ENCODE assay signal across 7 mouse cellular contexts in the genomic region with DNA sequence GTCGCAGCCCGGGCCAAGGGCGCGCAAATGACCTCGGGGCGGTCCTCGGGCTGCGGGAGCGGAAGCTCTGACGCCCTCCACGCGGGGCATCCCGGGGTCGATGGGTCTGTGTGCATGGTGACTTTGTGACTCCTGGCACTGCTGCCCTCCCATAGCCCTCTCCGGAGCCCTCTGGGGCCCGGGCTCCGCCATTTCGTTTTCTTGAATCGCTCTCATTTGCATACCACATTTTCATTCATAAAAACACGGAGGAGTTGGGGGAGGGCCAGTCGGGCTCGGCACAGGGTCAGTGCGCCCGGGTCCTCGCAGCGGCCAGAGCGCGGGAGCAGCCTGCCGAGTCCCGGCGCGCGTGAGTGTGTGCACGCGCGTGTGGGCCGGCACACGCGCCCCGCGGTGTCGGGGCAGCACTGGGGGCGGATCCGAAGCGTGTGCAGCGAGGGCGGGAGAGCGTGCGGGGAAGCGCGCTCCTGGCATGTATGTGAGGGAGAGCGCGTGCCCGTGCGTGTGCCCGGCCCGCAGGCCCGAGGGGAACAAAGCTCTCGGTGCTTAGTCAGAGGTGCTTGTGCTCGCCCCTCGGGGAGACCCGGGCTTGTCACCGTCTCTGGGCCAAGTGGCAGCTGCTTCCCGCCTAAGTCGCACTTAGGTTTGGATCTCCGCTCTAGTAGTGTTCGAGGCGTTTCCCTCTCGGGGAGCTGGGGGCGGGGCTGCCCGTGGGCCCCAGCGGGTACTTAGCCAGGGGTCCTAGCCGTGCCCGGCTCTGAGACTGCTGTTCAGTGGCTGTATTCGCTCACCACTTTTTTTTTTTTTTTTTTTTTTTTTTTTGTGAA. TPM values are rescaled to one million over a fixed set of nuclear protein-coding genes. Genes with fewer than 3 reads are reported as not detected.
DNase-seq lines count a peak whose midpoint lies in the region; ATAC-seq lines count a peak whose summit lies in the region.

No protein-coding gene starts in this region.

- no peaks in the 10 kb centered on the region for H3K27me3 ChIP-seq in intestine, embryonic 14.5 days (replicated peaks; ENCODE audit: control insufficient read depth, insufficient read depth, low read length)
- H3K27me3 ChIP-seq in midbrain, embryonic 11.5 days (ENCODE audit: control insufficient read depth, insufficient read depth, low read length) = no peaks in the 10 kb centered on the region

- intact Hi-C loops in gastrocnemius, postnatal 14 days (cut with DNase I; ENCODE audit: low total_unique reads) = no loop called here
- intact Hi-C loops in left cerebral cortex, postnatal 4 days (cut with DNase I) = loop anchor here (10.0 kb wide), 1 partner anchor 59 kb away; no protein-coding TSS in a partner anchor

- ATAC-seq in intestine, embryonic 14.5 days (replicated peaks; ENCODE audit: low FRiP score, low TSS enrichment, low read depth) = peak; percentile 69
- ATAC-seq in midbrain, embryonic 11.5 days (ENCODE audit: low FRiP score) = peak; percentile 72

- H3K9me3 ChIP-seq in intestine, embryonic 14.5 days (ENCODE audit: control insufficient read depth, low read length) = no peaks in the 10 kb centered on the region
- no peaks in the 10 kb centered on the region for H3K9me3 ChIP-seq in midbrain, embryonic 11.5 days (ENCODE audit: control insufficient read depth, low read length)

- peak; percentile 88 for DNase-seq in adrenal gland, adult 2 months
- DNase-seq in embryo, embryonic 10 days (ENCODE audit: low spot score) = peak; percentile 87
- DNase-seq in gastrocnemius, postnatal 14 days = peak; percentile 70
- DNase-seq in intestine, embryonic 14.5 days (ENCODE audit: low spot score) = peak; percentile 90
- peak; percentile 82 for DNase-seq in left cerebral cortex, postnatal 4 days
- peak; percentile 97 for DNase-seq in midbrain, embryonic 11.5 days (ENCODE audit: low spot score, missing footprints)
- peak; percentile 71 for DNase-seq in right cerebral cortex, postnatal 4 days

- peaks cover 21% of the 10 kb centered on the region for H3K4me1 ChIP-seq in intestine, embryonic 14.5 days (replicated peaks; ENCODE audit: control insufficient read depth, insufficient read depth, low read length)
- H3K4me1 ChIP-seq in midbrain, embryonic 11.5 days (ENCODE audit: control insufficient read depth, insufficient read depth, low read length) = peaks cover 9% of the 10 kb centered on the region

- no peaks in the 10 kb centered on the region for H3K36me3 ChIP-seq in intestine, embryonic 14.5 days (ENCODE audit: control insufficient read depth, insufficient read depth, low read length)
- H3K36me3 ChIP-seq in midbrain, embryonic 11.5 days (ENCODE audit: control insufficient read depth, insufficient read depth, low read length) = no peaks in the 10 kb centered on the region

- under 1% methylated on average over 73 of the region's 75 CpGs for WGBS in intestine, embryonic 14.5 days
- under 1% methylated on average over 73 of the region's 75 CpGs for WGBS in midbrain, embryonic 11.5 days

- peak overlapping the region; percentile 74 for H3K4me2 ChIP-seq in intestine, embryonic 14.5 days (ENCODE audit: low read length)
- H3K4me2 ChIP-seq in midbrain, embryonic 11.5 days = peak overlapping the region; percentile 57

- H3K4me3 ChIP-seq in intestine, embryonic 14.5 days (ENCODE audit: low read depth, low read length) = peak overlapping the region; percentile 95
- peak overlapping the region; percentile 67 for H3K4me3 ChIP-seq in midbrain, embryonic 11.5 days (ENCODE audit: low read depth, low read length)

- peak overlapping the region; percentile 93 for H3K9ac ChIP-seq in intestine, embryonic 14.5 days (ENCODE audit: low read length)
- H3K9ac ChIP-seq in midbrain, embryonic 11.5 days (ENCODE audit: low read length) = peak overlapping the region; percentile 81

- H3K27ac ChIP-seq in intestine, embryonic 14.5 days (ENCODE audit: low read depth) = peak overlapping the region; percentile 96
- peak overlapping the region; percentile 84 for H3K27ac ChIP-seq in midbrain, embryonic 11.5 days (ENCODE audit: low read depth, low read length)

RNA-seq across cellular contexts. Expression of gene Spred2, which starts 1.2 kb away (rescaled TPM):
- total RNA-seq in adrenal gland, adult 2 months (2021) = 10 to 100 TPM; 27.5 to 34.0 TPM
- polyA plus RNA-seq in adrenal gland, adult 2 months (2012; rRNA removed) = 26.3 and 36.6 TPM in 2 replicates
- 10 to 100 TPM; 12.3 to 14.3 TPM for total RNA-seq in gastrocnemius, postnatal 14 days (2021)
- 7.2 and 8.4 TPM in 2 replicates for polyA plus RNA-seq in intestine, embryonic 14.5 days (2014; fragmentation: Nextera tagmentation; extraction: Ambion mirVana)
- total RNA-seq in left cerebral cortex, postnatal 4 days (2021) = 10 to 100 TPM; 52.1 to 57.0 TPM
- polyA plus RNA-seq in midbrain, embryonic 11.5 days (2014; fragmentation: Nextera tagmentation; extraction: Ambion mirVana) = 4.7 and 5.7 TPM in 2 replicates

Comparison
In these comparisons a context has a peak if more than half of its experiments do, and no peak if none do; other contexts are left out.
1. Peak in every context shown above with its lines: DNase-seq, ATAC-seq, H3K4me3 ChIP-seq and H3K27ac ChIP-seq.